Mouse (Mus musculus) stomach, embryonic 15.5 days (tissue): ENCODE data around the gene Hist3h2a. TPM values are rescaled to one million over a fixed set of nuclear protein-coding genes. Genes with fewer than 3 reads are reported as not detected.

Experiments used
- ATAC-seq: fragments of 200-750 bp; cut with Nextera tagmentation; 2 replicates; pipeline ENCODE4 v1.8.0; 2017; ENCODE audit warnings: low read depth, moderate number of reproducible peaks, moderate TSS enrichment; ENCODE audit not compliant: insufficient read depth, low FRiP score
- H3K27ac ChIP-seq: fragments of 300-500 bp; sonication (generic); 2 replicates; pipeline ENCODE4 v1.5.1; 2015; ENCODE audit warnings: mild to moderate bottlenecking, inconsistent platforms
- H3K27me3 ChIP-seq: fragments of 300-500 bp; sonication (generic); replicated peaks from 2 replicates; pipeline ENCODE4 v1.6.1; 2015; ENCODE audit warnings: inconsistent platforms
- H3K36me3 ChIP-seq: fragments of 300-500 bp; sonication (generic); 2 replicates; pipeline ENCODE4 v1.6.1; 2015; ENCODE audit warnings: inconsistent platforms
- H3K4me1 ChIP-seq: fragments of 300-500 bp; sonication (generic); 2 replicates; pipeline ENCODE4 v1.6.1; 2015; ENCODE audit warnings: inconsistent platforms
- H3K4me2 ChIP-seq: fragments of 300-500 bp; sonication (generic); 2 replicates; pipeline ENCODE4 v1.6.1; 2015; ENCODE audit warnings: mild to moderate bottlenecking, inconsistent platforms
- H3K4me3 ChIP-seq: fragments of 300-500 bp; sonication (generic); replicated peaks from 2 replicates; pipeline ENCODE4 v1.5.1; 2015; ENCODE audit warnings: inconsistent platforms
- H3K9ac ChIP-seq: fragments of 300-500 bp; sonication (generic); 2 replicates; pipeline ENCODE4 v1.6.1; 2015; ENCODE audit warnings: inconsistent platforms
- H3K9me3 ChIP-seq: fragments of 300-500 bp; sonication (generic); 2 replicates; pipeline ENCODE4 v1.6.1; 2016; ENCODE audit warnings: inconsistent platforms
- WGBS: fragments of 180-500 bp; shearing (Covaris S2); methylation state at CpG from one replicate; pipeline ENCODE4 v1.1.7; 2015; 5-methylcytosine and 5-hydroxymethylcytosine counted together
- polyA plus RNA-seq: library from polyadenylated mRNA; unstranded; fragments of >200 nt; fragmentation: Nextera tagmentation; extraction: Ambion mirVana; gene quantifications from 2 replicates; pipeline ENCODE4 v1.2.1, GENCODE M21; 2015

Hist3h2a gene
- 29.6 and 32.2 TPM in 2 replicates for polyA plus RNA-seq

DNA sequence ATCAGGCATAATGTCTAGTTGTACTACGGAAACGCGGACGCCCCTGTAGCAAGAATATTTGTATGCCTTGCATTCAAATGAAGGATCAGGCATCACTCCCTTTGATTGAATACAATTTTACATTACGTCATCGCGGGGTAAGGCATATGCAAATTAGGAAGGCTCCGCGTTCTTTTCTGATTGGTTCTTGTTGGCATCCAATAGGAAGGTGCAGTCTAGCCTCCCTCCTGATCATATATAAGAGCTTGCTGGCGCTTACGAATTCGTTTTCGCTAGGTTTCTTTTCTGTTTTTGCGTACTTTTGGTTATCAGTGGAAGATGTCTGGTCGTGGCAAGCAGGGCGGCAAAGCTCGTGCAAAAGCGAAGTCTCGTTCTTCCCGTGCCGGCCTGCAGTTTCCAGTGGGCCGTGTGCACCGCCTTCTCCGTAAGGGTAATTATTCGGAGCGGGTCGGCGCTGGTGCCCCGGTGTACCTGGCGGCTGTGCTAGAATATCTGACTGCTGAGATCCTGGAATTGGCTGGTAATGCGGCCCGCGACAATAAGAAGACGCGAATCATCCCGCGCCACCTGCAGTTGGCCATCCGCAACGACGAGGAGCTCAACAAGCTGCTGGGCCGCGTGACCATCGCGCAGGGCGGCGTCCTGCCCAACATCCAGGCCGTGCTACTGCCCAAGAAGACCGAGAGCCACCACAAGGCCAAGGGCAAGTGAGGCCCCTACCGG lies at the start of gene Hist3h2a, which contains the start of gene Trim17:
TSS of gene Hist3h2a (plus strand) at position 266 of the 723 bp plus-strand sequence.
TSS of gene Trim17 (plus strand) at position 266 of the 723 bp plus-strand sequence.
- Histone ChIP-seq H3K9ac (peak within 1 kb of the TSS; percentile 62), H3K36me3 (peaks cover 8% of the 10 kb centered on the region; the same call in 1 of the 2 replicates), H3K27ac (peak within 1 kb of the TSS; percentile 100), H3K4me1 (peaks cover 28% of the 10 kb centered on the region), H3K4me3 (peak within 1 kb of the TSS; percentile 60), H3K9me3 (no peaks in the 10 kb centered on the region), H3K27me3 (no peaks in the 10 kb centered on the region), H3K4me2 (peak within 1 kb of the TSS; percentile 95)
- peak; percentile 92 for ATAC-seq
- under 1% methylated on average over 49 of the region's 49 CpGs for WGBS

DNA sequence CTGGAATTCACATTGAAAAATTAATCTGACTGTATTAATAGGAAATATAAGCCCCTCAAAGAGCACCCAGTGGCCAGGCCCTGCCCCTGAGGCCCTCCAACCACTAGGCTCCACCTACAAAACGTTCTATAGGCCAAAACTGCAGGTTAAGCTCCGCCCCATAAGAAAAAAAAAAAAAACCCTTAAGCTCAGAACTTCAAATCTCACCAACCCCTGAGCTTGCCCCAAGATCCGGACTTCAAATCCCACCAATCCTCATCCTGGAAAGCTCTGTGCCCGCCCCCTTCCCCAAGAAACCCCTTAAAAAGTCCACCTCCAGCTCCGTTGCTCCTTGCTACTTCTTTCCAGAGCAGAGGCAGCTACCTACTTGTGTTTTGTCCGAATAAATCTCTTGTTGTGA lies 49.6 kb upstream of the Hist3h2a start:
- Histone ChIP-seq H3K27ac (no peak overlapping the region), H3K36me3 (peaks cover 3% of the 10 kb centered on the region; the same call in 1 of the 2 replicates), H3K4me3 (peak overlapping the region; percentile 80; the same call in 1 of the 2 replicates), H3K4me1 (peaks cover 7% of the 10 kb centered on the region; the same call in 1 of the 2 replicates), H3K27me3 (no peaks in the 10 kb centered on the region), H3K9ac (no peak overlapping the region), H3K4me2 (peak overlapping the region; percentile 82; the same call in 1 of the 2 replicates), H3K9me3 (no peaks in the 10 kb centered on the region)
- WGBS: 45% methylated on average over 6 of the region's 6 CpGs
- ATAC-seq: no peak

DNA sequence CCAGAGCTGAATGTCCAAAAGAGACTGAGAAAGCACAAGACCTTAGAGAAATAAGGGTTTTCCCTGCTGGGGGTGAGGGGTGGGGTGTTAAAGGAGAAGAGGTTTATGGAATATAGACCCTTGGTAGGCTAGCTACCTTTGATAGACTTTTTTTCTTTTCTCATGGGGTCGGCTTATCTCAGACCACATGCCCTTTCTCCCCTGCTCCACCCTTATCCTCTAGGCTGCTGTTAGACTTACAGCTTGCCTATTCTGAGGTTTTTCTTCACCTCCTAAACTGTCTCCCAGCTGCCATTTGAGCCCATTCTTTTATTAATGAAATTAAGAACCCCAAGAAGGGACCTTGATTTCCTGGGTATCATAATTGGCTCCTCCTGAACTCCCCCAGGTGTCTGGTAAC lies 40.7 kb upstream of the Hist3h2a start:
- no peak overlapping the region for H3K27ac ChIP-seq
- H3K4me1 ChIP-seq: peaks cover 7% of the 10 kb centered on the region; the same call in 1 of the 2 replicates
- 62% methylated on average over 1 of the region's 1 CpGs for WGBS
- H3K9ac ChIP-seq: no peak overlapping the region
- peak overlapping the region; percentile 74; the same call in 1 of the 2 replicates for H3K4me2 ChIP-seq
- ATAC-seq: peak; percentile 45; the same call in 1 of the 2 replicates
- H3K4me3 ChIP-seq: no peak overlapping the region
- no peaks in the 10 kb centered on the region for H3K36me3 ChIP-seq
- no peaks in the 10 kb centered on the region for H3K9me3 ChIP-seq
- no peaks in the 10 kb centered on the region for H3K27me3 ChIP-seq

DNA sequence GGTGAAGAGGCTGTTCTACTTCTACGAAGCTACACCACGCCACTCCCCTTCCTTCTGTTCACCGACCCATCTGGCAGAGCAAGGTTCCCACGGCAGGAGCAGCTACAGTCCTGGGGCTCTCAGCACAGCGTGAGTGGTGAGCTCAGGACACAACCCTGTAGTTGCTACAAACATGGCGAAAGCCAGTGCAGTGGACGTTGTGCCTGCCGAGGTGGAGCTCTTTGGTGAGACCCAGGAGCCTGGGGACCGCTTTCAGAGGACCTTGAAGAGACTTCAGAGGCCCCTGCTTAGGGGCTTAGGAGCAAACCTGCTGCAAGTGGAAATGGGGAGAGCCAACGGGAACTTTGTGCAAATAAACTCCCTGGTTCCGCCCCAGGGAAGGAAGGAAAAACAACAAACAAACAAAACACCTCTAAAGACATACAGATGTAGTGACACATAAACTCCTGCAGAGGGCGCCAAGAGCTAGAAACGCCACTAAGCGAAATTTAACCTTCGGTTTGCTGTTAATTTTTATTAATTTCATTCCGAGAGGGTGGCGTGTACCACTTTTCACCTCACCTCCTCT lies 39.9 kb upstream of the Hist3h2a start:
- H3K36me3 ChIP-seq: no peaks in the 10 kb centered on the region
- H3K9ac ChIP-seq: peak overlapping the region; percentile 22
- ATAC-seq: 0 out of 2 replicates have a peak, but pooled peaks have one; percentile 12
- 0 out of 2 replicates have a peak overlapping the region, but pooled peaks have one; percentile 21 for H3K27ac ChIP-seq
- 11% methylated on average over 17 of the region's 17 CpGs for WGBS
- H3K4me2 ChIP-seq: peak overlapping the region; percentile 74
- H3K27me3 ChIP-seq: no peaks in the 10 kb centered on the region
- no peaks in the 10 kb centered on the region for H3K9me3 ChIP-seq
- peaks cover 7% of the 10 kb centered on the region; the same call in 1 of the 2 replicates for H3K4me1 ChIP-seq
- H3K4me3 ChIP-seq: peak overlapping the region; percentile 36

DNA sequence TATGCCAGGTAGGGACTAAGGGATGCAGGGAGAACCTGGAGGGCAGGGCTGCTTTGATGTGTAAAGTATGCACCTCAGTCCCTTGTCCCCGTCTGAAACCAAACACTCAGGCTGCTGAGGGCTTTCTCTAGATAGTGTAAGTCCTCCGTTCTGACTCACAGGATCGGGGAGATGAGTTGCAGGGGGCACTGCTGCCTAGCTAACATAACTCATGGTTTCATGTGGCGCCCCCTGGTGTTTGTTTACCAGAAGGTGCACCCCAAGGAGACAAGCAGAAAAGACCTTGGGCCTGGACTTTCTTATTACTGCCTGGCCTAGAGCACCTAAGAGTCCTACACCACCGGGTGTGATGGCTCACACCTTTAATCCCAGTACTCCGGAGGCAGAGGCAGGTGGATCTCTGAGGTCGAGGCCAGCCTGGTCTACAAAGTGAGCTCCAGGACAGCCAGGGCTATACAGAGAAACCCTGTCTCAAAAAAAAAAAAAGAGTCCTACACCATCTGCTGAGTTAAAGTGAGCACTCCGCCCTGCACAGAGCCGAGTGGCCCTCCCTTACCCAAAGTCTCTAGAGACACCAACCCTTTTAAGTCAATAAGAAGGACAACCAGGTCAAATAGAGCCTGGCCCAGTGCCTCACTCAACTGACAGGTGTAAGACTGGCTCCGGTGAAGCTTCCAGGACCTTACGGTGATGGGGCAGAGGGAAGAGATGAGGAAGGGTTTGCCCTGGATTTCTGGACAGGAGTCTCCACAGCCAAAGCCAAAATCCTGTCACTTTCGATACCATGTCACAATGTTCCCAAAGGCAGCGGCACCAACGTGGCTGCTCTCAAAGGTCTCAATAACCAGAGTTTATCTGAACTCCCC lies 37.4 kb upstream of the Hist3h2a start:
- Histone ChIP-seq H3K9ac (no peak overlapping the region), H3K4me1 (peaks cover 7% of the 10 kb centered on the region; the same call in 1 of the 2 replicates), H3K27ac (no peak overlapping the region), H3K9me3 (no peaks in the 10 kb centered on the region), H3K27me3 (no peaks in the 10 kb centered on the region), H3K4me3 (no peak overlapping the region), H3K4me2 (no peak overlapping the region), H3K36me3 (no peaks in the 10 kb centered on the region)
- ATAC-seq: no peak; the same call in 1 of the 2 replicates
- WGBS: 51% methylated on average over 14 of the region's 14 CpGs

DNA sequence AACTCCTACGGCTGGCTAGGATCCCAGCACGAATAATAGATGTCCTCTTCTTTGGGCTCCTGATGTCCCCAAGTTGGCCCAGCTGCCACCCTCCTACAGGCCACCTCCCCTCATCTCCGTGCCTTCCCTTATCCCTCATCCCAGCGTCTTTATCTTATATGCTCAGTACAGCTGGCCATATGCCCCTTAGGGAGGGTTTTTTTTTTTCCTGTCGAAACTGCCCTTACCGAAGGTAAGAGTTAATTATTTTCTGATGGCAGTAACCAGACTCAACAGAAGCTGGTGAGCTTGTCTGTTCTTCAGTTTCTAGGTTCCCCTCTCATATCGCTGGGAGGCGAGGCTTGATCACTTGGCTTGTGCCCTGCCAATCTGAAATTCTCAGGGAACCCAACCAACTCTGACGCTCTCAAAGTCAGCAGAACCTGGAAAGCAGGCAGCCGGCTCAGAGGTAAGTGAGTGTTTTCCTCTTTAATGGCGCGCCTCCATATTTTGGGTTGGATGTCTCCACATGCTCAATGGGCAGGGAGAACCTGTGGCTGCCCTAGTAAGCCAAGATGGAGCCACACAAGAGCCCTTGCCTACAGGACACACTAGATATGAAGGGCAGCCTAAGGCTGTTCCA lies 36.6 kb upstream of the Hist3h2a start, which contains the start of gene Btnl10:
TSS of gene Btnl10 (plus strand) at position 164 of the 622 bp plus-strand sequence.
- no peak within 1 kb of the TSS for H3K4me2 ChIP-seq
- H3K27ac ChIP-seq: no peak within 1 kb of the TSS
- no peaks in the 10 kb centered on the region for H3K9me3 ChIP-seq
- H3K27me3 ChIP-seq: no peaks in the 10 kb centered on the region
- ATAC-seq: peak; percentile 70; the same call in 1 of the 2 replicates
- H3K9ac ChIP-seq: no peak within 1 kb of the TSS
- no peak within 1 kb of the TSS for H3K4me3 ChIP-seq
- WGBS: 80% methylated on average over 12 of the region's 12 CpGs
- peaks cover 7% of the 10 kb centered on the region; the same call in 1 of the 2 replicates for H3K4me1 ChIP-seq
- H3K36me3 ChIP-seq: no peaks in the 10 kb centered on the region

DNA sequence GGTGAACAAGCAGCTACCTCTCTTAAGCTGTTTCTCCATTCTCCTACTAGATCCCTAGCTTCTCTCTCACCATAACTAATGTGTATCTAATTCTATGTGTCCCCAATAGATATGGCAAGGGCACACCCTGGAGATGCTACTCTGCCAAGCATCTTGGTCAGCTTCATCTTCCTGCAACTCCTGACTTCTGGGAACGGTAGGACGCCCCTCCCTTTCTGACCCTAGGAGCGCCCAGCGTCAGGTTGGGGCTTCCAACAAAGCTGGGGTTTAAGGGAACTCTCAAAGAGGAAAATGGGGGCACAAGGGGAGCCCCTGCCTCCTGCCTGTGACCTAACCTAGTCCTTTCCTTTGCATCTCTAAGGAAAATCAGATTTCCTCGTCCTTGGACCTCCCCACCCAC lies 35.7 kb upstream of the Hist3h2a start:
- no peak for ATAC-seq
- Histone ChIP-seq H3K4me1 (peaks cover 7% of the 10 kb centered on the region; the same call in 1 of the 2 replicates), H3K4me3 (no peak overlapping the region), H3K4me2 (no peak overlapping the region), H3K27me3 (no peaks in the 10 kb centered on the region), H3K9me3 (no peaks in the 10 kb centered on the region), H3K27ac (no peak overlapping the region), H3K36me3 (no peaks in the 10 kb centered on the region), H3K9ac (no peak overlapping the region)
- 70% methylated on average over 5 of the region's 5 CpGs for WGBS

DNA sequence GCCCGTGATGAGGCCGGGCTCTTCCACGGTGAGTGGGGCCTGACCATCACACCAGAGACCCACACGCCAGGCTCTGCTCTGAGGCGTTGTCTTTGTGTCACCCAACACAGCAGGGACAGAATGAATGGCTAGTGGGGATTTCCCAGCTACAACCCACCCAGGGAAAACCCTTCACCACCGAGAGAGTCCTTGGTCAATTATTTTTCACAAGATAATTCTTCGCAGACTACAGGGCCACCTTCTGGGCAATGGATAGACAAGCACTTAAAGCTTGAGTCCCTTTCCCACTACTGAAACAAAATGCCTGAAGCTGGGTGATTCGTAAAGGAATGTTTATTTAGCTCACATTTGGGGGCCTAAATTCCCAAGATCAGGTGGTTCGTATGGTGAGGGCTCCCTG lies 32.1 kb upstream of the Hist3h2a start:
- ATAC-seq: no peak
- 82% methylated on average over 9 of the region's 9 CpGs for WGBS
- Histone ChIP-seq H3K9me3 (no peaks in the 10 kb centered on the region), H3K36me3 (no peaks in the 10 kb centered on the region), H3K27ac (no peak overlapping the region), H3K4me3 (no peak overlapping the region), H3K4me1 (no peaks in the 10 kb centered on the region), H3K9ac (no peak overlapping the region), H3K4me2 (no peak overlapping the region), H3K27me3 (no peaks in the 10 kb centered on the region)

DNA sequence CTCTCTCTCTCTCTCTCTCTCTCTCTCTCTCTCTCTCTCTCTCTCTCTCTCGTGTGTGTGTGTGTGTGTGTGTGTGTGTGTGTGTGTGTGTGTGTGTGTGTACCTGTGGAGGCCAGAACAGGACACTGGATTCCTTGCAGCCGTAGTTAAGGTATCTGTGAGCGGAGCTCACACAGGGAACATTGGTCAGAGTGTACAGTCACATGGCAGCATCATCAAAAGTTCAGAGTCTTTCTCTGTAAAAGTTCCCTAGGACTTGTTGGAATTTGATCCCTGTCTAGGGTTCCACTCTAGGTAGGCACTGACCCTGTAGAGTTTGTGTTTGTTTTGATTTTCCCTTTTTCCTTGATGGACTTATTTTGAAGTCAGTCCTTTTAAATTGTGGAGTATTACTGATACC lies 27.8 kb upstream of the Hist3h2a start:
- peaks cover 6% of the 10 kb centered on the region; the same call in 1 of the 2 replicates for H3K4me1 ChIP-seq
- no peak for ATAC-seq

DNA sequence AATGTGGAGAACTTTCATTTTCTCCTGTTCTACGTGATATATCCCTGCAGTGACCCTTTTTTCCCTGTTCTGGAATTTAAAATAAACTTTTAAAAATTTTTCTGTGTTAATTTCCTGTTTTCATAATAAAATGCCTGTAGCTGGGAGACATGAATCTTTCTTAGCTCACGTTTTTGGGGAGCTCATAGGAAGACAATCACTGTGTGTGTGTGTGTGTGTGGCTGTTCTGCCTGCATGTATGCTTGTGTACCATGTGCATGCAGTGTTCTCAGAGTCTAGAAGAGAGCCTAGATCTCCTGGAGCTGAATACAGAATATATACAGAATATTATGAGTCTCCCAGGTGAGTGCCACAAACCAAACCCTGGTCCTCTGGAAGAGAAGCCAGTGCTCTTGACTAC lies 27.4 kb upstream of the Hist3h2a start:
- no peak overlapping the region for H3K27ac ChIP-seq
- no peaks in the 10 kb centered on the region for H3K27me3 ChIP-seq
- H3K4me1 ChIP-seq: peaks cover 6% of the 10 kb centered on the region; the same call in 1 of the 2 replicates
- H3K4me2 ChIP-seq: no peak overlapping the region
- 61% methylated on average over 2 of the region's 2 CpGs for WGBS
- ATAC-seq: no peak
- H3K9me3 ChIP-seq: no peaks in the 10 kb centered on the region
- H3K36me3 ChIP-seq: peaks cover 12% of the 10 kb centered on the region; the same call in 1 of the 2 replicates
- H3K9ac ChIP-seq: no peak overlapping the region
- H3K4me3 ChIP-seq: no peak overlapping the region

More for the DNA sequence above, 27.8 kb upstream of the Hist3h2a start:
- Histone ChIP-seq H3K4me2 (no peak overlapping the region), H3K9ac (no peak overlapping the region), H3K36me3 (peaks cover 7% of the 10 kb centered on the region; the same call in 1 of the 2 replicates), H3K27me3 (no peaks in the 10 kb centered on the region), H3K9me3 (no peaks in the 10 kb centered on the region), H3K4me3 (no peak overlapping the region), H3K27ac (no peak overlapping the region)
- WGBS: 75% methylated on average over 2 of the region's 3 CpGs
